Mouse (Mus musculus) induced T-regulatory cell, adult 2 months (primary cell): ENCODE measurements at regions not wholly inside any gene's neighbourhood (a gene's known extent, or its start where the extent isn't known, plus 50 kb on each side); places are given as distances from the start of the nearest gene placed in this dataset.

ENCODE experiments used
- DNase-seq: peaks from one replicate; pipeline ENCODE4 v3.0.0-alpha.2; 2012; ENCODE audit warnings: low read depth

GRCm38 (mm10) chr6:14819798-14820197 is 64.7 kb upstream of the Ppp1r3a start:
- DNase-seq: no peak

- no peak for DNase-seq
Measured at GRCm38 (mm10) chr6:14824777-14825176, 69.7 kb upstream of the Ppp1r3a start.

- peak; percentile 52 for DNase-seq
Measured at GRCm38 (mm10) chr6:14838910-14839309, 62.2 kb upstream of the Foxp2 start.
